Mouse (Mus musculus) olfactory bulb, adult 2 months (tissue): Measurements from ENCODE around the gene Polr1d.

ENCODE experiments used
- CTCF ChIP-seq: fragments of 200-500 bp; IDR thresholded peaks from 2 replicates; pipeline ENCODE4 v1.5.1; 2012; ENCODE audit warnings: low read depth, mild to moderate bottlenecking, low read length, moderate library complexity; ENCODE audit not compliant: insufficient read depth
- POLR2A ChIP-seq: fragments of 200-500 bp; IDR thresholded peaks from 2 replicates; pipeline ENCODE4 v1.6.1; 2012; ENCODE audit warnings: mild to moderate bottlenecking, low read depth, low read length, moderate library complexity; ENCODE audit not compliant: insufficient read depth

DNA sequence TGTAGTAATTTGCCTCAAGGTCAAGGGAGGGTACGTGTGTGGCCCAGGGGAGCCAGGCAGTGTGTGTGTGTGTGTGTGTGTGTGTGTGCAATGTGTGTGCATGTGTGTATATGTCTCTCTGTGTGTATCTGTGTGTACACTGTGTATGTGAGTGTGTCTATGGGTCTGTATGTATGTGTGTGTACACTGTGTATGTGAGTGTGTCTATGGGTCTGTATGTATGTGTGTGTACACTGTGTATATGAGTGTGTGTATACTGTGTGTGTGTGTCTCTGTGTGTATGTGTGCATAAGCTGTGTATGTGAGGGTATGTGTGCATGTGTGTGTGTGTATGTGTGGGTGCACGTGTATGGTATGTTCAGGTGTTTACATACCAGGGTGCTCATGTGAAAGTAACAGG lies 82.9 kb downstream of the Polr1d start:
- TF ChIP-seq CTCF (no peak), POLR2A (no peak)
